Mouse (Mus musculus) kidney, postnatal 36 days (tissue): ENCODE data around the gene Tmem79.
"Not testable (repeated sequence)": the region's sequence is repeated elsewhere in the genome, so short reads cannot be mapped to it uniquely, and the experiment has no call there.

Experiments used
- DNase-seq, 2 experiments: peaks; one replicate each; pipeline ENCODE4 v3.0.0; 2021 to 2022; ENCODE audit warnings: mixed read lengths in 2 of 2

Tmem79 gene

GRCm38 (mm10) chr3:88281141-88281916 lies 54.6 kb downstream of the Tmem79 start:
- not testable (repeated sequence) for DNase-seq

- DNase-seq: no peak
Measured at GRCm38 (mm10) chr3:88280035-88280434, 55.9 kb downstream of the Tmem79 start.
